In genomic region chr3:30504561-30504960, GRCm38 (mm10) we compare ENCODE assay signal across 13 mouse cellular contexts. TPM values are rescaled to one million over a fixed set of nuclear protein-coding genes. Genes with fewer than 3 reads are reported as not detected.
DNase-seq lines count a peak whose midpoint lies in the region; ATAC-seq and TF ChIP-seq lines count a peak whose summit lies in the region.
"Had no signal": no experiment of that assay in that cellular context is flagged by ENCODE, and none has a peak within 500 bp of the region (broad histone marks: within the 10 kb centered on the region; RNA-seq: fewer than 3 reads in every experiment).

No protein-coding gene starts in this region.

- no peak for TF ChIP-seq CTCF in gastrocnemius, adult 2 months (IDR thresholded peaks at IDR 0.05)
- TF ChIP-seq CTCF in kidney, adult 2 months (conservative IDR thresholded peaks at IDR 0.05; ENCODE audit: insufficient read depth, insufficient read length, low read depth, low read length), result no peak

- whole genome bisulfite sequencing in kidney, adult 2 months, result 54% methylated on average over 7 of the region's 7 CpGs
- WGBS in limb, embryonic 13.5 days, result 28% methylated on average over 7 of the region's 7 CpGs

- H3K4me2 ChIP-seq in limb, embryonic 13.5 days (replicated peaks), result peak overlapping the region; percentile 70
- H3K4me2 ChIP-seq: forebrain, embryonic 13.5 days; hindbrain, embryonic 15.5 days; midbrain, embryonic 13.5 days had no signal

- no peak for DNase-seq in gastrocnemius, adult 2 months
- no peak for DNase-seq in gastrocnemius, postnatal 25 days
- DNase-seq in kidney, adult 2 months, result no peak
- no peak for DNase-seq in kidney, postnatal 25 days
- DNase-seq in lung, postnatal 4 days, result peak; percentile 55 to 72
- no peak for DNase-seq in left cerebral cortex, postnatal 36 days (ENCODE audit: low spot score in 2 of 2)
- DNase-seq: cerebellum, adult 9-10 months had no signal

- H3K9ac ChIP-seq in limb, embryonic 13.5 days, result peak overlapping the region; percentile 98
- H3K9ac ChIP-seq: forebrain, embryonic 13.5 days; hindbrain, embryonic 15.5 days; liver, embryonic 14.5 days; midbrain, embryonic 13.5 days had no signal

- H3K36me3 ChIP-seq in kidney, adult 2 months (ENCODE audit: control insufficient read depth, insufficient read depth, low read length), result no peaks in the 10 kb centered on the region
- no peaks in the 10 kb centered on the region for H3K36me3 ChIP-seq in limb, embryonic 13.5 days
- H3K36me3 ChIP-seq: hindbrain, embryonic 15.5 days; midbrain, embryonic 13.5 days had no signal

- intact Hi-C loops in gastrocnemius, adult 2 months (cut with DNase I), result no loop called here
- intact Hi-C loops in left cerebral cortex, postnatal 36 days (cut with DNase I), result no loop called here

- peak overlapping the region; percentile 54 for H3K27ac ChIP-seq in gastrocnemius, adult 2 months
- peak overlapping the region; percentile 84 for H3K27ac ChIP-seq in kidney, adult 2 months (ENCODE audit: insufficient read depth, low read depth, low read length)
- H3K27ac ChIP-seq in limb, embryonic 13.5 days, result peak overlapping the region; percentile 99
- H3K27ac ChIP-seq: forebrain, embryonic 13.5 days; hindbrain, embryonic 15.5 days; liver, embryonic 14.5 days; midbrain, embryonic 13.5 days had no signal

- 0 out of 2 replicates have a peak, but pooled peaks cover 1% of the 10 kb centered on the region for H3K27me3 ChIP-seq in kidney, adult 2 months (replicated peaks; ENCODE audit: control insufficient read depth, insufficient read depth, low read length)
- H3K27me3 ChIP-seq in limb, embryonic 13.5 days, result no peaks in the 10 kb centered on the region

- H3K9me3 ChIP-seq in limb, embryonic 13.5 days, result no peaks in the 10 kb centered on the region
- H3K9me3 ChIP-seq: forebrain, embryonic 13.5 days; hindbrain, embryonic 15.5 days; midbrain, embryonic 13.5 days had no signal

- no peak for ATAC-seq in limb, embryonic 13.5 days (ENCODE audit: low FRiP score, low read depth)
- ATAC-seq in inflammation-experienced regulatory T-cells, adult 6 months, result no peak
- ATAC-seq: forebrain, embryonic 13.5 days; midbrain, embryonic 13.5 days had no signal

- no peak for TF ChIP-seq POLR2A in kidney, adult 2 months (IDR thresholded peaks at IDR 0.05; ENCODE audit: low read depth, low read length)

- H3K4me3 ChIP-seq in gastrocnemius, adult 2 months, result no peak overlapping the region
- no peak overlapping the region for H3K4me3 ChIP-seq in kidney, adult 2 months (ENCODE audit: insufficient read depth, low read depth, low read length)
- H3K4me3 ChIP-seq in limb, embryonic 13.5 days, result peak overlapping the region; percentile 75; the same call in 1 of the 2 replicates
- H3K4me3 ChIP-seq: forebrain, embryonic 13.5 days; hindbrain, embryonic 15.5 days; midbrain, embryonic 13.5 days had no signal

- H3K4me1 ChIP-seq in kidney, adult 2 months (ENCODE audit: control insufficient read depth, insufficient read depth, low read length), result no peaks in the 10 kb centered on the region
- H3K4me1 ChIP-seq in limb, embryonic 13.5 days, result peaks cover 32% of the 10 kb centered on the region

RNA-seq across cellular contexts. Expression of gene Mecom, which starts 43.2 kb away (rescaled TPM):
- total RNA-seq in gastrocnemius, adult 2 months (2021), result 1 to 10 TPM; 5.8 to 6.9 TPM
- 1 to 10 TPM; 6.7 to 8.8 TPM for total RNA-seq in gastrocnemius, postnatal 25 days (2021)
- polyA plus RNA-seq in kidney, adult 2 months (2012; rRNA removed), result 12.9 and 16.1 TPM in 2 replicates
- polyA plus RNA-seq in limb, embryonic 13.5 days (2015; fragmentation: Nextera tagmentation; extraction: Ambion mirVana), result 87.4 and 90.7 TPM in 2 replicates
- total RNA-seq in left cerebral cortex, postnatal 36 days (2021), result 1 to 10 TPM; 2.2 to 5.0 TPM
- polyA plus RNA-seq in inflammation-experienced regulatory T-cells, adult 6 months (2017; shearing (Covaris generic)), result not detected

Comparison
In these comparisons a context has a peak if more than half of its experiments do, and no peak if none do; other contexts are left out.
1. DNase-seq: peak in lung, postnatal 4 days (2 of 2); none in gastrocnemius, adult 2 months (single experiment), gastrocnemius, postnatal 25 days (single experiment), kidney, adult 2 months (single experiment), kidney, postnatal 25 days (0 of 2) and left cerebral cortex, postnatal 36 days (0 of 2).
2. Peak in every context shown above with its lines, with median percentiles within 50 percentile points of each other: H3K27ac ChIP-seq.